Mouse (Mus musculus): ENCODE measurements at regions not wholly inside any gene's neighbourhood (a gene's known extent, or its start where the extent isn't known, plus 50 kb on each side); places are given as distances from the start of the nearest gene placed in this dataset.
A peak's percentile ranks its signal among the peaks of the same experiment; 100 is the strongest.

DNA sequence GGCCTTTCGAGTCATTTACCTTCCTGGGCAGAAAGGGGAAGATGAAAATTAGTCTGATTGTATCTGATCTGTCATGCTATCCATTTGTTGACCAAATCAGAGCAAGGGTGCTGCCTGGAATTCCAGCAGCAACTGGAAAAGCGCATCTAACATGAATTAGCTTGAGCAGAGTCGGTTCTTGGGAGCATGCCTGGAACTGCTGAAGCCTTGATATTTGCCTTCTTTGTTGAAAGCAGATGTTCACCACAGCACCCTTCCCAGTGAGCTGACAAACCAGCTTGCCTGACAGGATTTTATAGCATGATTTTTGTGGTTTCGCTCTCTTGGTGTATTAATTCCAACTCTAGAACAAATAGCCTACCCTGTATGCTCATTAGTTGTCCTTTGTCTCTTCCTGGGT lies 168.0 kb upstream of the Fat1 start:
- Histone ChIP-seq H3K4me1 (replicated peaks) (no peaks in the 10 kb centered on the region), H3K9me3 (no peaks in the 10 kb centered on the region), H3K4me2 (replicated peaks) (no peak overlapping the region), H3K4me3 (replicated peaks) (no peak overlapping the region), H3K36me3 (no peaks in the 10 kb centered on the region), H3K27ac (no peak overlapping the region), H3K27me3 (replicated peaks) (no peaks in the 10 kb centered on the region), H3K9ac (no peak overlapping the region)
- no peak for ATAC-seq
- WGBS: 67% methylated on average over 4 of the region's 4 CpGs

DNA sequence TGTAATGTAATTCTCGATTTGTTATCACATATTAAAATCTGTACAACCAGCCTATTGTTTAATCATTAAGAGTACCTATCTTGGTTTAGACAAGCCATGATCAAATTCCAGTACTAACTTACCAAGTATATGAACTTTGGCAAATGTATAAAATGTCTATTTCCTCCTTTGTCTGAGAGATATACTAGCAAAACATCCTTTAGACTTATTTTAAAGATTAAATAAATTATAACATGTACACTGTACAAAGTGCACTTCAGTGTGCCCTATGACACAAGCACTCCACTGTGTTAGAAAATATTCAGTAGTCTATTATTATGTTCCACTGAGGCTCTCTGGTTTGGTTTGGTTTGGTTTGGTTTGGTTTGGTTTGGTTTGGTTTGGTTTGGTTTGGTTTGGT lies 156.0 kb upstream of the Fat1 start:
- no peak for ATAC-seq
- no peaks in the 10 kb centered on the region for H3K27me3 ChIP-seq (replicated peaks)
- H3K4me3 ChIP-seq (replicated peaks): no peak overlapping the region
- 78% methylated on average over 1 of the region's 1 CpGs for WGBS
- H3K4me1 ChIP-seq (replicated peaks): no peaks in the 10 kb centered on the region
- H3K27ac ChIP-seq: no peak overlapping the region
- no peaks in the 10 kb centered on the region for H3K9me3 ChIP-seq
- H3K4me2 ChIP-seq (replicated peaks): no peak overlapping the region
- H3K9ac ChIP-seq: no peak overlapping the region
- no peaks in the 10 kb centered on the region for H3K36me3 ChIP-seq

DNA sequence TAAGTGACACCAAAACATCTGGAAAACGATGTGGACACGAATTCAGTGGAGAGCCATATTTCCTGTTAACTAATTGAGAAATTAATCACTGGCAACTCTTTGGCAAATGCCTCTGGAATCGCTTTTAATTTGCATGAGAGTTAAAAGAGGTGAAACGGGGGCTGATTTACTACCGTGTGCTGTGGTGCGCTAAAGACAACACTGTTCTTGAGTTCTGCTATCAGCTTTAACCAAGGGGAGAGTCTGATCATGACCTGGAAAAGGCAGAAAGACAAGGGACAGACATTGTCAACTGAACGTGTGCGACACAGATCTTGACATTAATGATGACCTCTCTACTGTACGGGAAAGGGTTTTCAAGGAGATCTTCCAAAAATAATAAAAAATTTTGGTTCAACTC lies 152.8 kb upstream of the Fat1 start:
- no peaks in the 10 kb centered on the region for H3K9me3 ChIP-seq
- no peak for ATAC-seq
- no peaks in the 10 kb centered on the region for H3K4me1 ChIP-seq (replicated peaks)
- no peak overlapping the region for H3K4me2 ChIP-seq (replicated peaks)
- no peak overlapping the region for H3K27ac ChIP-seq
- H3K27me3 ChIP-seq (replicated peaks): no peaks in the 10 kb centered on the region
- H3K9ac ChIP-seq: no peak overlapping the region
- H3K4me3 ChIP-seq (replicated peaks): no peak overlapping the region
- H3K36me3 ChIP-seq: no peaks in the 10 kb centered on the region
- WGBS: 79% methylated on average over 9 of the region's 9 CpGs

DNA sequence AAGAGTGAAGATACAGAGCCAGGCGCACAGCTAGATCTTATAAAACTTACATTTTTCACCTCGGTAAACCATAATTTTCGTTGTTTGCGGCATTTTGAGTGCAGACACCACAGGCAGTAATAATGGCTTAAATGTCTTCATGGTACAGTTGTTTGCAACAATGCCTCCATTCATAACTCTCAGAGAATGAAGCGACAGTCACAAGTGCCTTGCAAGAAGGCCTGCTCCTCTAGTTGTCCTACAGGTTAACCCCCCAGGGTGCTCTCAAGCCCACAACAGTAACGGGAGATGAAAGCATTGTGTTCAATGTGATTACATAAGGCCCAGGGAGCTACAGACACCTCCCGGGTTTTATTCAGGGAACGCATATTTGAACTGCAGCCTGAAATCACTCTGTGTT lies 150.1 kb upstream of the Fat1 start:
- Histone ChIP-seq H3K36me3 (no peaks in the 10 kb centered on the region), H3K9ac (no peak overlapping the region), H3K27me3 (replicated peaks) (no peaks in the 10 kb centered on the region), H3K4me1 (replicated peaks) (no peaks in the 10 kb centered on the region), H3K4me3 (replicated peaks) (no peak overlapping the region), H3K27ac (no peak overlapping the region), H3K4me2 (replicated peaks) (no peak overlapping the region), H3K9me3 (no peaks in the 10 kb centered on the region)
- no peak for ATAC-seq
- 80% methylated on average over 8 of the region's 8 CpGs for WGBS

DNA sequence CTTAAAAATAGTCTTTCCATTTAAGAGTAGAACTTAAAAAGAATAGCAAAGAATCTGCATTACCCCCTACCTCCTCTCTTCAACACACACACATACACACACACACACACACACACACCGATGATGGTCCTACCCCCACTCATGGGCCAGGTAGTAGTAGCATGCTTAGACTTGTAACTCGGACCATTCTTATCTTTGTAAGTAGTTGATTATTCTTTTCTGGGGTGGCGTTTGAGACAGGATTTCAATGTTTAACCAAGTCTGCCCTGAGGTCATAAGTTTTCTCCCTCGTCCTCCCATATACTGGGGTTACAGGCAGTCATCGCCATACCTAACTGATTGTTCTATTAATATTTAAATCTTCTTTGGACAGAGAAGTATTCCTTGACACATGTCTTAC lies 148.5 kb upstream of the Fat1 start:
- no peaks in the 10 kb centered on the region for H3K27me3 ChIP-seq (replicated peaks)
- no peak overlapping the region for H3K9ac ChIP-seq
- no peaks in the 10 kb centered on the region for H3K9me3 ChIP-seq
- peak; percentile 58; the same call in 1 of the 2 replicates for ATAC-seq
- no peaks in the 10 kb centered on the region for H3K4me1 ChIP-seq (replicated peaks)
- 47% methylated on average over 5 of the region's 5 CpGs for WGBS
- H3K27ac ChIP-seq: no peak overlapping the region
- no peaks in the 10 kb centered on the region for H3K36me3 ChIP-seq
- no peak overlapping the region for H3K4me2 ChIP-seq (replicated peaks)
- no peak overlapping the region for H3K4me3 ChIP-seq (replicated peaks)

DNA sequence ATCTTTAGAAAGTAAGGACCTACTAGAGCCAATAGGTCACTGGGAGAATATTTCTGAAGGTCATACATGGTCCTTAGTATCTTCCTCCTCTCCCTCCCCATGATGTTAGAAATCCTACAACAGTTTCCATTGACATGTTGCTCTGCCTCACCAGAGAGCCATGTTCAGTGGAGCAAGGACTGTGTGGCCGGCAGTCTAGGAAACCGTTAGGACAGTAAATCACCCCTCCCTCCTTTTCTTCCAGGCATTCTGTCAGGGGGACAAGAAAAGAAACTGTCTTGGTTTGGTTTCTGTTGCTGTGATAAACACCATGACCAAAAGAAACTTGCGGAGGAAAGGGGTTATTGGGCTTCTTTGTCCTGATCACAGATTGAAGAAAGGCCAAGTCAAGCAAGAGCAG lies 147.0 kb upstream of the Fat1 start:
- H3K9ac ChIP-seq: no peak overlapping the region
- H3K27ac ChIP-seq: no peak overlapping the region
- no peaks in the 10 kb centered on the region for H3K4me1 ChIP-seq (replicated peaks)
- no peak for ATAC-seq
- H3K36me3 ChIP-seq: no peaks in the 10 kb centered on the region
- H3K4me3 ChIP-seq (replicated peaks): no peak overlapping the region
- 73% methylated on average over 3 of the region's 3 CpGs for WGBS
- no peaks in the 10 kb centered on the region for H3K9me3 ChIP-seq
- H3K4me2 ChIP-seq (replicated peaks): no peak overlapping the region
- H3K27me3 ChIP-seq (replicated peaks): no peaks in the 10 kb centered on the region

DNA sequence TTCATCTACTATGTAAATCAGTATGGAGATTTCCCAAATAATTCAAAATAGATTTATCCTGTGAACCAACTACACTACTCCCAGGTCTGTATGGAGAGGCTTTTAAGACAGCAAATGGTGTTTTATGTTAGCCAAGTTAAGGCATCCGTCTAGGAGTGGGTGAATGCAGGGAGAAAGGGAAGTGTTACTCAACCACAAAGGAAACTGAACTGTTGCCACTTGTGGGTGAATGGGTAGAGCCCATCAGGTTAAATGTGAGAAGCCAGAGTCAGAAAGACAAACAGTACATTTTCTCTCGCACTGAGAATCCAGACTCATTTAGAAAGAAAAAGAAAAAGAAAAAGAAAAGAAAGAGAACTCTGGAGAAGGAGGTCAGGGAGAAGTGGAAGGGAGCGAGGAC lies 135.7 kb upstream of the Fat1 start:
- WGBS: 79% methylated on average over 3 of the region's 3 CpGs
- Histone ChIP-seq H3K4me2 (replicated peaks) (no peak overlapping the region), H3K27ac (no peak overlapping the region), H3K4me3 (replicated peaks) (no peak overlapping the region), H3K36me3 (no peaks in the 10 kb centered on the region), H3K9ac (no peak overlapping the region), H3K4me1 (replicated peaks) (peaks cover 9% of the 10 kb centered on the region; the same call in 1 of the 2 replicates), H3K27me3 (replicated peaks) (no peaks in the 10 kb centered on the region), H3K9me3 (no peaks in the 10 kb centered on the region)
- no peak for ATAC-seq

DNA sequence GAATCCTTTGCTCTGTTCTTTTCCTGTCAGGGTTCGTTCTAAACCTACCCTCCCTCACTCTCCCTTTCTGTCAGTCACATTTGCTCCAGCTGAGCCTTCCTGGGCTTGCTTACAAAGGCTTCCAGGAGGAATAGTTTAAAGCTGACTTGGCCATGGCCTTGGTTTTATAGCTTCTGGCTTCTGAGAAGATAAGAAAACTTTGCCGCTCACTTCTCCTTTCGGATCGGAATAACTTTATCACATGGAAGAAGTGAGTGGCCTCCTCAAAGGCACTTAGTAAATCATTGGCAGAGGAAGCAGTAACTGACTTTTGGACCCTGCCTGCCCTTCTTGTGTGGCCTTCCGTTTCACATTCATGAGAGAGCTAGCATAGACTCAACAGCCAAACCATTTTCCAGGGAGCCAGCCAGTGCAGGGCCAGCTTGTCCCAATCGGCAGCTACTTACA lies 134.4 kb upstream of the Fat1 start:
- H3K9ac ChIP-seq: no peak overlapping the region
- H3K4me1 ChIP-seq (replicated peaks): peaks cover 9% of the 10 kb centered on the region; the same call in 1 of the 2 replicates
- no peaks in the 10 kb centered on the region for H3K36me3 ChIP-seq
- H3K4me2 ChIP-seq (replicated peaks): peak overlapping the region; percentile 20
- H3K27ac ChIP-seq: peak overlapping the region; percentile 73; the same call in 1 of the 2 replicates
- H3K9me3 ChIP-seq: no peaks in the 10 kb centered on the region
- no peak overlapping the region for H3K4me3 ChIP-seq (replicated peaks)
- ATAC-seq: peak; percentile 95
- H3K27me3 ChIP-seq (replicated peaks): no peaks in the 10 kb centered on the region
- 28% methylated on average over 6 of the region's 6 CpGs for WGBS

DNA sequence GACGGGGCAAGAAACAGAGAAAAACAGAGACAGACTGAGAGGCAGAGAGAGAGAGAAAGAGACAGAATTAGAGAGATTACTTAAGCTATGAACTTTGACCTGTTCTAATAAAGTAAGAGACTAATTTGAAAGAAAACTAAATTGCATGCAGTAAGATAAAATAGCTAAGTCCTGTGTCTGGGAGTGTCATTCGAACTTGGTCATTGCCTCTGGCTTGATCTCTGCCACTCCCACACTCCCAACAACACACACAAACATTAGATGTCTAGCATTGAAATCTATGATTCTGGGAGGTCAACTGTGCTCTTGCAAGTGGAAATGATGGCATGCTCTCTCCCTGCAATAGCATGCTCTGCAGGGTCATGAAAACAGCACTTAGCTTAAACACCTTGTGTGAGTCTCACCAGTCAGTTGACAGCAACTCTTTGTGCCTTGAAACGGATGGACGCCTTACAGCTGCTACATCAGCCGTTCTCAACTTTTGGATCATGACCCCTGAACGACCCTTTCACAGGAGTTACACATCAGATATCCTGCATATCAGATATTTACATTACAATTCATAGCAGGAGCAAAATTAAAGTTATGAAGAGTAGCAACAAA lies 133.5 kb upstream of the Fat1 start:
- ATAC-seq: peak; percentile 63
- WGBS: 31% methylated on average over 6 of the region's 6 CpGs
- H3K4me3 ChIP-seq (replicated peaks): no peak overlapping the region
- peaks cover 9% of the 10 kb centered on the region; the same call in 1 of the 2 replicates for H3K4me1 ChIP-seq (replicated peaks)
- H3K27ac ChIP-seq: peak overlapping the region; percentile 73
- no peaks in the 10 kb centered on the region for H3K9me3 ChIP-seq
- H3K9ac ChIP-seq: no peak overlapping the region
- H3K27me3 ChIP-seq (replicated peaks): no peaks in the 10 kb centered on the region
- H3K4me2 ChIP-seq (replicated peaks): peak overlapping the region; percentile 20
- no peaks in the 10 kb centered on the region for H3K36me3 ChIP-seq

DNA sequence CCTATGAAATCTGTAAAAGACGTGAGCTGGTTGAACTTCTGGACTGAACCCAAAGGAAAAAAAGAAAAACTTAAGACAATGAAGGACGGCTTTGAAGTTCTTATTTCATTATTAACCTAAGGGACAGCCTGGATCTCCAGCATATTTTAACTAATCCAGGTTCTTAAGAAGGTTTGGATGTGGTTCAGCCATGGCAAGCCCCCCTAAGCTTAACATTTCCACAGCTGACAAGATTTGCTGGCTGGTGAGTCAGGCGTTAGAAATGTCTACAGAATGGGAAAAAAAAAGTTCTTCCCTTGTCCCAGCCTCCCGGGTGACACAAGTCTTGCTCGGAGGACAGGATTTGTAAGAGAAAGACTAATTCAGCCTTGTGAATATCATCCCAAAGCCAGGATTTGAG lies 132.9 kb upstream of the Fat1 start:
- no peak overlapping the region; the same call in 1 of the 2 replicates for H3K4me2 ChIP-seq (replicated peaks)
- WGBS: 53% methylated on average over 5 of the region's 5 CpGs
- no peaks in the 10 kb centered on the region for H3K36me3 ChIP-seq
- no peak overlapping the region for H3K4me3 ChIP-seq (replicated peaks)
- peak overlapping the region; percentile 2 for H3K27ac ChIP-seq
- no peak for ATAC-seq
- H3K9me3 ChIP-seq: no peaks in the 10 kb centered on the region
- H3K4me1 ChIP-seq (replicated peaks): peaks cover 9% of the 10 kb centered on the region; the same call in 1 of the 2 replicates
- no peak overlapping the region for H3K9ac ChIP-seq
- H3K27me3 ChIP-seq (replicated peaks): no peaks in the 10 kb centered on the region

DNA sequence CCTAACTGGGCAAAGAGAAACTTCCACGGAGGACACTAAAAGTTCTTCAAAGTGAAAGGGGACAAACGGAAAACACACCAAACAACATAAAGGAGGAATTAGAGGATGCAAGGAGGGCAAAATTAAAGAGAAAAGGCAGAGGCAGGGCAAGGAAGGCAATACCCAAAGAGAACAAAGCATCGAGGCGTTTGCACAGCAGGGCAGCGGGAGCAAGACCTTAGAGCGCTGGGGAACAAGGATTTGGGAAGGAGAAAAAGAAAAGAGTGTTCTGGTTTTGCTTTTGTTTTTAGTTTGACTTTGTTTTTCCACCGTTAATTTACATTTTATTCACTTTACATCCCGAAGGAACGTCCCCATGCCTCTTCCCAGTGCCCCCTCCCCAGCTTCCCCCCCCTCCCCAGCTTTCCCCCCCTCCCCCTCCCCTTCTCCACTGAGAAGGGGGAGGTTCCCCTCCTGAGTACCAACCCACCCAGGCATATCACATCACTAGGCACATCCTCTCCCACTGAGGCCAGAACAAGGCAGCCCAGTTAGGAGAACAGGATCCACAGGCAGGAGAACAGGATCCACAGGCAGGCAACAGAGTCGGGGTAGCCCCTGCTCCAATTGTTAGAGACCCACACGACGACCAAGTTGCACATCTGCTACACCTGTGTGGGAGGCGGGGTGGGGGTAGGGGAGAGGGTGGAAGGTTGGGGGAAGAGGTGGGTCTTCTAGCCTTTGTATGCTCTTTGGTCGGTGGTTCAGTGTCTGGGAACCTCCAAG lies 130.7 kb upstream of the Fat1 start:
- Histone ChIP-seq H3K36me3 (no peaks in the 10 kb centered on the region), H3K9me3 (no peaks in the 10 kb centered on the region), H3K4me3 (replicated peaks) (no peak overlapping the region), H3K4me1 (replicated peaks) (peaks cover 9% of the 10 kb centered on the region; the same call in 1 of the 2 replicates), H3K27ac (no peak overlapping the region), H3K27me3 (replicated peaks) (no peaks in the 10 kb centered on the region), H3K9ac (no peak overlapping the region), H3K4me2 (replicated peaks) (no peak overlapping the region)
- ATAC-seq: no peak
- WGBS: 64% methylated on average over 14 of the region's 14 CpGs

DNA sequence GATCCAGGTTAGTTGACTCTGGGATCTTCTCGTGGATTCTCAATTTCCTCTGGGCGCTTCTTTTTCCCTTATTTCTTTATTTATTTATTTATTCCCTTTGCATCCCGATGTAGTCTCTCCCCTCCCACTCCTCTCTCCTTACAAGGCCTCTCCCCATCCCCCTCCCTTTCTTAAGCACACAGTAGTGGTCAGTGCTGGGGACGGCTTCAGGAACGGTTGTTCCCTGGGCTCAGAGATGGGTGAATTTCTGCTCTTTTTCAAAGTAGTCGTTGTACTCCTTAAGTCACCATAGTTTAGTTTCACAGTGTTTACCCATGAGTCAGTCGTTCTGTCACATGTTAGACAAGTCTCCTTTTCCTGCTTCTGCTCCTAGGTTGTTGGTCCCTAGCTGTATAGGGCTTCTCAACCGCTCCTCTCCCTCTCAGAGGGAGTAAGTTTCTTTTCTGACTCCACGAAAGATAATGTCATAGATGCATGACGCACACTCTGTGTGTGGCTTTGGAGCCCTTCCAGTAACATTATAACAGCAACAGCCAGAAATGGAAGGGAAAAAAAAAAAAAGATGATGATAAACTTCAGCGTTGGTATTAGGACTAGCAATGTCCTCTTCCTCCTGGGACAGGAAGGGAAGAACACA lies 129.9 kb upstream of the Fat1 start:
- Histone ChIP-seq H3K4me2 (replicated peaks) (no peak overlapping the region), H3K4me3 (replicated peaks) (no peak overlapping the region), H3K27me3 (replicated peaks) (no peaks in the 10 kb centered on the region), H3K27ac (no peak overlapping the region), H3K4me1 (replicated peaks) (peaks cover 9% of the 10 kb centered on the region; the same call in 1 of the 2 replicates), H3K9ac (no peak overlapping the region), H3K36me3 (no peaks in the 10 kb centered on the region), H3K9me3 (no peaks in the 10 kb centered on the region)
- ATAC-seq: no peak
- WGBS: 58% methylated on average over 11 of the region's 11 CpGs
